ENCODE assay signal across 14 mouse cellular contexts in the genomic region with DNA sequence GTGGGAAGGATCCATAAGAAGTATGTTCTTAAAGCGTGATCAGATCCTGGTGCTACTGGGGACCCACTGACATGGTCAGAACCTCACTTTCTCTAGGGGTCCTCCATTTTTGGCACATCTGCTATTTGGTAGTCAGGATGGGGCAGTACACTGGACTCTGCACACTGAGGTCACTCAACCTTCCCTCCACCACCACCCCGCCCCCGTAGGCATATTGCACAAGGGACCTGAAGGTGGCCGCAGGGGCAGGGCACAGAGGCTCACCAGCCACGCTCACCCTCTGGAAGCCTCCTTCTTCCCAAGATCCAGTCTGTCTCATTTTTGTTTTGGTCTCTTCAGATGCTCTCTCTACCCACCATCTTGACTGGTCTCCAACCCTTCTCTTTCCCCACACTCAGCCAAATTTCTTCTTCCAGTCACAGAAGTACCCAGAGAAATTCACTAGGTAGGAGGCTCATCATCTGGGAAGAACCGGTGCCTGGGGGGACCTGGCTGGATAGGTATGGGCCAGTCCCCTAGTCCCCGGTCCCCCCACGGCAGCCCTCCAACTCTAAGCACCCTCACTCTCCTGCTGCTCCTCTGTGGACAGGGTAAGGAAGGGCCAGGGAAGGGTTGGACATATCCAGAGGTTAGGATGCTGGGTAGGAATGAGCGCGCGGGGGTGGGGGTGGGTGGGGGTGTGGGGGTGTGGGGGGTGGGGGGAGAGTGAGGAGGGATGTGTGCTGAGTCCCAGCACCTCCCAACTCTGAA. TPM values are rescaled to one million over a fixed set of nuclear protein-coding genes. Genes with fewer than 3 reads are reported as not detected.
DNase-seq lines count a peak whose midpoint lies in the region; ATAC-seq and TF ChIP-seq lines count a peak whose summit lies in the region.
"Had no signal": no experiment of that assay in that cellular context is flagged by ENCODE, and none has a peak within 500 bp of the region (broad histone marks: within the 10 kb centered on the region; RNA-seq: fewer than 3 reads in every experiment).

No protein-coding gene starts in this region.

- H3K36me3 ChIP-seq in heart, embryonic 12.5 days = no peaks in the 10 kb centered on the region
- no peaks in the 10 kb centered on the region for H3K36me3 ChIP-seq in heart, embryonic 13.5 days
- H3K36me3 ChIP-seq in limb, embryonic 12.5 days = no peaks in the 10 kb centered on the region
- no peaks in the 10 kb centered on the region for H3K36me3 ChIP-seq in midbrain, embryonic 16.5 days (ENCODE audit: control insufficient read depth, insufficient read depth, low read length)

- ATAC-seq in heart, embryonic 12.5 days (ENCODE audit: insufficient number of reproducible peaks, low FRiP score) = no peak
- ATAC-seq in heart, embryonic 13.5 days (ENCODE audit: extremely low read depth, insufficient number of reproducible peaks, low FRiP score, low TSS enrichment) = no peak
- ATAC-seq in limb, embryonic 12.5 days (ENCODE audit: insufficient number of reproducible peaks, insufficient read depth, low FRiP score, low TSS enrichment, low read depth) = peak; percentile 37; the same call in 1 of the 2 replicates
- no peak for ATAC-seq in midbrain, embryonic 16.5 days

- peak overlapping the region; percentile 52 for H3K4me3 ChIP-seq in heart, embryonic 12.5 days
- H3K4me3 ChIP-seq in heart, embryonic 13.5 days = 0 out of 2 replicates have a peak overlapping the region, but pooled peaks have one; percentile 3
- peak overlapping the region; percentile 48 for H3K4me3 ChIP-seq in limb, embryonic 12.5 days (replicated peaks)
- peak overlapping the region; percentile 54; the same call in 1 of the 2 replicates for H3K4me3 ChIP-seq in midbrain, embryonic 16.5 days (ENCODE audit: low read depth, low read length)
- H3K4me3 ChIP-seq in layer of hippocampus, adult 2 months = no peak overlapping the region

- 0 out of 2 replicates have a peak overlapping the region, but pooled peaks have one; percentile 70 for H3K9ac ChIP-seq in heart, embryonic 12.5 days
- no peak overlapping the region; the same call in 1 of the 2 replicates for H3K9ac ChIP-seq in heart, embryonic 13.5 days
- no peak overlapping the region for H3K9ac ChIP-seq in limb, embryonic 12.5 days (replicated peaks)
- H3K9ac ChIP-seq in midbrain, embryonic 16.5 days (ENCODE audit: low read depth, low read length) = no peak overlapping the region

- no peak overlapping the region for H3K27ac ChIP-seq in heart, embryonic 12.5 days (ENCODE audit: poor library complexity, severe bottlenecking)
- H3K27ac ChIP-seq in heart, embryonic 13.5 days (replicated peaks) = no peak overlapping the region
- H3K27ac ChIP-seq in limb, embryonic 12.5 days = no peak overlapping the region
- H3K27ac ChIP-seq in midbrain, embryonic 16.5 days (ENCODE audit: low read length) = no peak overlapping the region
- no peak overlapping the region for H3K27ac ChIP-seq in layer of hippocampus, adult 2 months
- H3K27ac ChIP-seq: forebrain, embryonic 13.5 days had no signal

- H3K4me1 ChIP-seq in heart, embryonic 12.5 days (replicated peaks) = peaks cover 39% of the 10 kb centered on the region
- H3K4me1 ChIP-seq in heart, embryonic 13.5 days = peaks cover 37% of the 10 kb centered on the region
- peaks cover 13% of the 10 kb centered on the region; the same call in 1 of the 2 replicates for H3K4me1 ChIP-seq in limb, embryonic 12.5 days (replicated peaks)
- peaks cover 8% of the 10 kb centered on the region for H3K4me1 ChIP-seq in midbrain, embryonic 16.5 days (ENCODE audit: control insufficient read depth, insufficient read depth, low read length)

- no peak for DNase-seq in heart, adult 9 months (ENCODE audit: low spot score in 2 of 2)
- DNase-seq in adrenal gland, adult 8-10 months = no peak
- DNase-seq in adrenal gland, postnatal 10 days = no peak
- no peak for DNase-seq in layer of hippocampus, adult 2 months (ENCODE audit: low spot score in 2 of 2)
- DNase-seq: cerebellum, adult 8-10 months; kidney, adult 11 months; left cerebral cortex, postnatal 4 days; thymus, postnatal 4 days had no signal

- H3K4me2 ChIP-seq in heart, embryonic 12.5 days = peak overlapping the region; percentile 91
- H3K4me2 ChIP-seq in heart, embryonic 13.5 days = peak overlapping the region; percentile 91
- peak overlapping the region; percentile 84 for H3K4me2 ChIP-seq in limb, embryonic 12.5 days
- H3K4me2 ChIP-seq in midbrain, embryonic 16.5 days (ENCODE audit: low read length) = peak overlapping the region; percentile 92

- TF ChIP-seq CTCF in layer of hippocampus, adult 2 months (conservative IDR thresholded peaks at IDR 0.05) = no peak

- H3K9me3 ChIP-seq in heart, embryonic 12.5 days (replicated peaks) = no peaks in the 10 kb centered on the region
- no peaks in the 10 kb centered on the region for H3K9me3 ChIP-seq in heart, embryonic 13.5 days
- no peaks in the 10 kb centered on the region for H3K9me3 ChIP-seq in limb, embryonic 12.5 days
- no peaks in the 10 kb centered on the region for H3K9me3 ChIP-seq in midbrain, embryonic 16.5 days (replicated peaks; ENCODE audit: control insufficient read depth, low read length, poor library complexity, severe bottlenecking)
- H3K9me3 ChIP-seq: forebrain, embryonic 13.5 days had no signal

- WGBS in heart, embryonic 12.5 days = 71% methylated on average over 11 of the region's 11 CpGs
- 64% methylated on average over 11 of the region's 11 CpGs for WGBS in heart, embryonic 13.5 days
- WGBS in limb, embryonic 12.5 days = 75% methylated on average over 10 of the region's 11 CpGs
- 75% methylated on average over 11 of the region's 11 CpGs for WGBS in midbrain, embryonic 16.5 days

- peaks cover 36% of the 10 kb centered on the region for H3K27me3 ChIP-seq in heart, embryonic 12.5 days (replicated peaks)
- peaks cover 43% of the 10 kb centered on the region for H3K27me3 ChIP-seq in heart, embryonic 13.5 days (replicated peaks)
- peaks cover 61% of the 10 kb centered on the region for H3K27me3 ChIP-seq in limb, embryonic 12.5 days
- peaks cover 25% of the 10 kb centered on the region for H3K27me3 ChIP-seq in midbrain, embryonic 16.5 days (ENCODE audit: control insufficient read depth, insufficient read depth, low read depth, low read length)

RNA-seq across cellular contexts. Expression of gene Hfe2, which starts 1.2 kb away (rescaled TPM):
- polyA plus RNA-seq in heart, embryonic 12.5 days (2016; fragmentation: Nextera tagmentation; extraction: Ambion mirVana) = 7.9 and 9.2 TPM in 2 replicates
- 7.4 and 7.5 TPM in 2 replicates for polyA plus RNA-seq in heart, embryonic 13.5 days (2015; fragmentation: Nextera tagmentation; extraction: Ambion mirVana)
- 7.8 and 8.5 TPM in 2 replicates for polyA plus RNA-seq in limb, embryonic 12.5 days (2016; fragmentation: Nextera tagmentation; extraction: Ambion mirVana)
- 1.8 and 2.4 TPM in 2 replicates for polyA plus RNA-seq in midbrain, embryonic 16.5 days (2015; fragmentation: Nextera tagmentation; extraction: Ambion mirVana)
- under 1 TPM in 1 of 4 experiments, not detected in 3; 0.27 TPM for total RNA-seq in adrenal gland, adult 8-10 months (2022)
- 10 to 100 TPM; 14.0 to 29.6 TPM for total RNA-seq in adrenal gland, postnatal 10 days (2021)
- under 1 TPM in 1 of 2 experiments, not detected in 1; 0.23 TPM for total RNA-seq in layer of hippocampus, adult 2 months (2021)
- polyA plus RNA-seq: small intestine, adult 2 months had no signal

RNA-seq across cellular contexts. Expression of gene Txnip, which starts 31.6 kb away (rescaled TPM):
- 144 and 150 TPM in 2 replicates for polyA plus RNA-seq in heart, embryonic 12.5 days (2016; fragmentation: Nextera tagmentation; extraction: Ambion mirVana)
- 156 and 165 TPM in 2 replicates for polyA plus RNA-seq in heart, embryonic 13.5 days (2015; fragmentation: Nextera tagmentation; extraction: Ambion mirVana)
- 68.2 and 70.9 TPM in 2 replicates for polyA plus RNA-seq in limb, embryonic 12.5 days (2016; fragmentation: Nextera tagmentation; extraction: Ambion mirVana)
- polyA plus RNA-seq in midbrain, embryonic 16.5 days (2015; fragmentation: Nextera tagmentation; extraction: Ambion mirVana) = 41.5 and 43.5 TPM in 2 replicates
- total RNA-seq in adrenal gland, adult 8-10 months (2022) = 100 to 1,000 TPM; 374 to 825 (median 652) TPM
- 100 to 1,000 TPM; 601 to 945 TPM for total RNA-seq in adrenal gland, postnatal 10 days (2021)
- 10 to 100 TPM; 22.6 to 36.4 TPM for total RNA-seq in layer of hippocampus, adult 2 months (2021)

RNA-seq across cellular contexts. Expression of gene Gm16253, which starts 50.6 kb away (rescaled TPM):
- polyA plus RNA-seq in heart, embryonic 12.5 days (2016; fragmentation: Nextera tagmentation; extraction: Ambion mirVana) = 1.6 and 2.4 TPM in 2 replicates
- 1.6 and 1.7 TPM in 2 replicates for polyA plus RNA-seq in heart, embryonic 13.5 days (2015; fragmentation: Nextera tagmentation; extraction: Ambion mirVana)
- polyA plus RNA-seq in limb, embryonic 12.5 days (2016; fragmentation: Nextera tagmentation; extraction: Ambion mirVana) = 0.72 and 1.5 TPM in 2 replicates
- polyA plus RNA-seq in midbrain, embryonic 16.5 days (2015; fragmentation: Nextera tagmentation; extraction: Ambion mirVana) = 1.6 and 1.8 TPM in 2 replicates
- total RNA-seq in adrenal gland, adult 8-10 months (2022) = not detected
- total RNA-seq in adrenal gland, postnatal 10 days (2021) = under 1 TPM in 1 of 2 experiments, not detected in 1; 0.61 TPM
- not detected for total RNA-seq in layer of hippocampus, adult 2 months (2021)
- total RNA-seq: left cerebral cortex, postnatal 4 days had no signal
- polyA plus RNA-seq: small intestine, adult 2 months had no signal
